Mouse (Mus musculus): ENCODE results near the gene Setdb2. TPM values are rescaled to one million over a fixed set of nuclear protein-coding genes. Genes with fewer than 3 reads are reported as not detected.
"Not testable (repeated sequence)": the region's sequence is repeated elsewhere in the genome, so short reads cannot be mapped to it uniquely, and the experiment has no call there.

Setdb2 gene
- total and polyA plus RNA-seq, 3 experiments, result 6.8 to 53.7 (median 31.5) TPM

DNA sequence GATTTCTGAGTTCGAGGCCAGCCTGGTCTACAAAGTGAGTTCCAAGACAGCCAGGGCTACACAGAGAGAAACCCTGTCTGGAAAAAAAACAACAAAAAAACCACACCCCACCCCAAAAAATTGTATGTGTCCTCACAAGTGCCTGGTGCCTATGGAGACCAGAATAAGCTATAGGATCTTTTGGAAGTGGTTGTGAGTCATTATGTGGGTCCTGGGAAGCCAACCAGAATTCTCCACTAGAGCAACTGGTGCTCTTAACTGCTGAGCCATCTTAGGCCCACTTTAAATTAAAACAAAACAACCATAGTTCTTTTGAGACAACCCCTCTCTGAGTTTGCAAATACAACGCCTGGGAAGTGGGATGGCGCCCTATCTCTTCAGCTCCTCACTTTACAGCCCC is 45.4 kb downstream of the Setdb2 start, which contains the start of gene Phf11c:
TSS of gene Phf11c (minus strand) at position 101 of the 400 bp plus-strand sequence.
- DNase-seq (ENCODE audit: low spot score) (no peak), ATAC-seq (ENCODE audit: extremely low read depth, insufficient number of reproducible peaks, low FRiP score, poor library complexity, severe bottlenecking) (no peak)
- H3K4me1 ChIP-seq (ENCODE audit: insufficient read depth, low read depth, low read length), result no peaks in the 10 kb centered on the region; the same call in 1 of the 2 replicates
- TF ChIP-seq CTCF (IDR thresholded peaks at IDR 0.05; ENCODE audit: low read depth, low read length) (no peak), POLR2AphosphoS5 (IDR thresholded peaks at IDR 0.05; ENCODE audit: insufficient replicate concordance, low read depth, low read length) (no peak), GATA1 (IDR thresholded peaks at IDR 0.05; ENCODE audit: borderline replicate concordance, low read length) (no peak), TAL1 (conservative IDR thresholded peaks at IDR 0.05; ENCODE audit: low read depth, low read length) (no peak), GATA2 (IDR thresholded peaks at IDR 0.05; ENCODE audit: borderline replicate concordance, low read depth, low read length) (no peak)
- no peaks in the 10 kb centered on the region for H3K9me3 ChIP-seq (replicated peaks)
- no peaks in the 10 kb centered on the region for H3K27me3 ChIP-seq (ENCODE audit: insufficient read depth, low read length)
- peaks cover 26% of the 10 kb centered on the region for H3K36me3 ChIP-seq (replicated peaks)
- no peak within 1 kb of the TSS for H3K4me3 ChIP-seq (ENCODE audit: low read depth, low read length)

- not testable (repeated sequence) for H3K36me3 ChIP-seq (replicated peaks); H3K27me3 ChIP-seq (ENCODE audit: insufficient read depth, low read length); H3K9me3 ChIP-seq (replicated peaks); H3K4me3 ChIP-seq (ENCODE audit: low read depth, low read length); H3K4me1 ChIP-seq (ENCODE audit: insufficient read depth, low read depth, low read length); ATAC-seq (ENCODE audit: extremely low read depth, insufficient number of reproducible peaks, low FRiP score, poor library complexity, severe bottlenecking); DNase-seq (ENCODE audit: low spot score)
Measured at GRCm38 (mm10) chr14:59390181-59390580, 50.5 kb downstream of the Setdb2 start.

DNA sequence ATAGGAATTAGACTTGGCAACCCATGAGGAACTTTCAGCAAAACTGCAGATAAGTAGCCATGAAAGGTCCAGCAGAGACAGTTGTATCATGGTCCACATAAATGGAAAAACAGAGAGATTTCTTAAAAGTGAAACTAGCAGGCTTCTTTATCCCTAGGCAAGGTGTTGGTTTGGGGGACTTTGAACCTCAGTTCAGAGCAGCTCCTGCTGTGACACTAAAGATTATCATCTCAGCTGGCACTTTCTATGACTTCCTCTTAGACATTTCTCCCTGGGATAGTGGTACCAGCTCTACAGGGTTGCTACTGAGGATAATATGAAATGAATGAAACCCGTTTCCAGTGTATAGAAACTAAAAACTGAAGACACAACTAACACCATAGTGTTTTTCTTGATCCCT is 51.2 kb downstream of the Setdb2 start:
- DNase-seq (ENCODE audit: low spot score) (no peak), ATAC-seq (ENCODE audit: extremely low read depth, insufficient number of reproducible peaks, low FRiP score, poor library complexity, severe bottlenecking) (no peak)
- Histone ChIP-seq H3K4me3 (ENCODE audit: low read depth, low read length) (no peak overlapping the region), H3K27me3 (ENCODE audit: insufficient read depth, low read length) (no peaks in the 10 kb centered on the region), H3K36me3 (replicated peaks) (peaks cover 2% of the 10 kb centered on the region), H3K4me1 (ENCODE audit: insufficient read depth, low read depth, low read length) (no peaks in the 10 kb centered on the region), H3K9me3 (replicated peaks) (no peaks in the 10 kb centered on the region)
- TF ChIP-seq CTCF (IDR thresholded peaks at IDR 0.05; ENCODE audit: low read depth, low read length) (no peak), POLR2AphosphoS5 (IDR thresholded peaks at IDR 0.05; ENCODE audit: insufficient replicate concordance, low read depth, low read length) (no peak), GATA2 (IDR thresholded peaks at IDR 0.05; ENCODE audit: borderline replicate concordance, low read depth, low read length) (no peak), GATA1 (IDR thresholded peaks at IDR 0.05; ENCODE audit: borderline replicate concordance, low read length) (no peak), TAL1 (conservative IDR thresholded peaks at IDR 0.05; ENCODE audit: low read depth, low read length) (no peak)

GRCm38 (mm10) chr14:59370348-59371068 is 70.2 kb downstream of the Setdb2 start:
- Histone ChIP-seq H3K9me3 (replicated peaks) (no peaks in the 10 kb centered on the region), H3K27me3 (ENCODE audit: insufficient read depth, low read length) (no peaks in the 10 kb centered on the region; the same call in 1 of the 2 replicates), H3K4me3 (ENCODE audit: low read depth, low read length) (no peak overlapping the region), H3K4me1 (ENCODE audit: insufficient read depth, low read depth, low read length) (no peaks in the 10 kb centered on the region), H3K36me3 (replicated peaks) (no peaks in the 10 kb centered on the region)
- DNase-seq (ENCODE audit: low spot score), result no peak
- no peak for ATAC-seq (ENCODE audit: extremely low read depth, insufficient number of reproducible peaks, low FRiP score, poor library complexity, severe bottlenecking)
- no peak for TF ChIP-seq POLR2AphosphoS5 (IDR thresholded peaks at IDR 0.05; ENCODE audit: insufficient replicate concordance, low read depth, low read length)
- no peak for TF ChIP-seq CTCF (IDR thresholded peaks at IDR 0.05; ENCODE audit: low read depth, low read length)
- TF ChIP-seq TAL1 (conservative IDR thresholded peaks at IDR 0.05; ENCODE audit: low read depth, low read length), result no peak
- TF ChIP-seq GATA2 (IDR thresholded peaks at IDR 0.05; ENCODE audit: borderline replicate concordance, low read depth, low read length), result no peak
- TF ChIP-seq GATA1 (IDR thresholded peaks at IDR 0.05; ENCODE audit: borderline replicate concordance, low read length), result no peak

DNA sequence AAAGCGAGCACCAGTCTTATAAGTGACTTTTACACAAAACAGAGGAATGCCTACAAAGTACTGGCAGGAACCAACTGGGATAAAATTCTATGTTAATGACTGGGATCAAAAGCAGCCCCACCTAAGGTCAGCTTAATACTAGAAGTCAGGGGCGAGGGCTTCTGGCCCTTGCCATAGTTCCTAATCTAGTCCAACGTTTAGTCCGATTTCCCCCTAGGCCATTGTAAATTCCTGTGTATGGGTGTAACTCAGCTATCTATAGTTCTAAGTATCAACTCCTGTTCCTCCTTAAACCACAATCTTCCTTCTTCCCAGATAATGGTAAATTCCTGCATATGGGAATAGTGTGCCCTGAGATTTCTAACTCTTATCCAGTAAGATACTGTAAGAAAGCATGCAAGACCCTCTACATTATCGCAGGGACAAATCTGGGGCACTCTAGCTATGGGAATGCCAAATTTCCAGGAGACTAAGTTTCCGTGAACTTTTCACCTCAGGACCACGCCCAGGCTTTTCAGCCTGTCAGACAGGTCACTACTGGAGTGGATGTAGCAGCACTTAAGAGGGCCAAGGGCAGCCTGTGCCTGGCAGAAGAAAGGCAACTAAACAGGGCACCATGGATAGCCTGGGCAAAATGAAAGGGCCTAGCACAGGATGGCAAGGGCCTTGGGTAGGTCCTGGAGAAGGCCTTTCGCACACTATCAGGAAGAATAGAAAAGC is 74.1 kb downstream of the Setdb2 start:
- no peak overlapping the region for H3K4me3 ChIP-seq (ENCODE audit: low read depth, low read length)
- ATAC-seq (ENCODE audit: extremely low read depth, insufficient number of reproducible peaks, low FRiP score, poor library complexity, severe bottlenecking), result no peak
- TF ChIP-seq GATA1 (IDR thresholded peaks at IDR 0.05; ENCODE audit: borderline replicate concordance, low read length) (no peak), TAL1 (conservative IDR thresholded peaks at IDR 0.05; ENCODE audit: low read depth, low read length) (no peak), GATA2 (IDR thresholded peaks at IDR 0.05; ENCODE audit: borderline replicate concordance, low read depth, low read length) (no peak), POLR2AphosphoS5 (IDR thresholded peaks at IDR 0.05; ENCODE audit: insufficient replicate concordance, low read depth, low read length) (no peak), CTCF (IDR thresholded peaks at IDR 0.05; ENCODE audit: low read depth, low read length) (no peak)
- H3K27me3 ChIP-seq (ENCODE audit: insufficient read depth, low read length), result no peaks in the 10 kb centered on the region; the same call in 1 of the 2 replicates
- H3K4me1 ChIP-seq (ENCODE audit: insufficient read depth, low read depth, low read length), result peaks cover 2% of the 10 kb centered on the region; the same call in 1 of the 2 replicates
- H3K9me3 ChIP-seq (replicated peaks), result no peaks in the 10 kb centered on the region
- H3K36me3 ChIP-seq (replicated peaks), result no peaks in the 10 kb centered on the region
- DNase-seq (ENCODE audit: low spot score), result no peak

DNA sequence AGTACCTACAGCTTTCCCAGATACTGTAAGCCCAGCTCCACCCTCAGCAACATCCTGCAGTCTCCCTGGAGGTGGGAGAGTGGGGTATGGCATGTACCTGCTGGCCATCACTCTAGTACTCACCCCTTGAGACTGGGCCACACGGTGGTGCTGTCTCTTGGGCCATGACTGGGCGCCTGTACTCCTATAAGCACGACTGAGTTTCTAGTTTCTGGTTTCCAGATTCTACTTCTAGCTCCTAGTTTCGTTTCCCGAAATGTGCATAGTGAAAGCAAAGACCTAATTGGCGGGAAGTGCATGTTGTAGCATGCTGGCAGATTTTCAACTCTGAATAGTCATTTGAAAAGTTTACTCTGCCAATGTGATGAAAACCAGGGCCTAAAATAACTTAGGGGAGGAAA is 75.4 kb downstream of the Setdb2 start, which contains the start of gene Phf11d:
TSS of gene Phf11d (minus strand) at position 227 of the 401 bp plus-strand sequence.
- DNase-seq (ENCODE audit: low spot score), result no peak
- no peak within 1 kb of the TSS for H3K4me3 ChIP-seq (ENCODE audit: low read depth, low read length)
- TF ChIP-seq POLR2AphosphoS5 (IDR thresholded peaks at IDR 0.05; ENCODE audit: insufficient replicate concordance, low read depth, low read length) (no peak), GATA1 (IDR thresholded peaks at IDR 0.05; ENCODE audit: borderline replicate concordance, low read length) (no peak), TAL1 (conservative IDR thresholded peaks at IDR 0.05; ENCODE audit: low read depth, low read length) (no peak), GATA2 (IDR thresholded peaks at IDR 0.05; ENCODE audit: borderline replicate concordance, low read depth, low read length) (no peak), CTCF (IDR thresholded peaks at IDR 0.05; ENCODE audit: low read depth, low read length) (no peak)
- no peaks in the 10 kb centered on the region for H3K9me3 ChIP-seq (replicated peaks)
- peaks cover 2% of the 10 kb centered on the region; the same call in 1 of the 2 replicates for H3K4me1 ChIP-seq (ENCODE audit: insufficient read depth, low read depth, low read length)
- ATAC-seq (ENCODE audit: extremely low read depth, insufficient number of reproducible peaks, low FRiP score, poor library complexity, severe bottlenecking), result no peak; the same call in 1 of the 2 replicates
- no peaks in the 10 kb centered on the region for H3K27me3 ChIP-seq (ENCODE audit: insufficient read depth, low read length)
- no peaks in the 10 kb centered on the region for H3K36me3 ChIP-seq (replicated peaks)

Other genes with a start within 250 kb of the Setdb2 start
- gene Rcbtb1, start 239.7 kb downstream of the Setdb2 start, total RNA-seq (2014; fragmentation: Nextera tagmentation), result 7.0 and 9.4 TPM in 2 replicates
- 10.6 and 12.0 TPM in 2 replicates for gene Rcbtb1, start 239.7 kb downstream of the Setdb2 start, total RNA-seq (2017)
- 1.3 and 1.8 TPM in 2 replicates for gene Rcbtb1, start 239.7 kb downstream of the Setdb2 start, polyA plus RNA-seq (2012)
- not detected in 2 replicates for gene Gm6904, start 180.7 kb downstream of the Setdb2 start, total RNA-seq (2014; fragmentation: Nextera tagmentation)
- not detected in 2 replicates for gene Gm6904, start 180.7 kb downstream of the Setdb2 start, total RNA-seq (2017)
- gene Gm6904, start 180.7 kb downstream of the Setdb2 start, polyA plus RNA-seq (2012), result not detected in 2 replicates
- gene Phf11a, start 143.4 kb downstream of the Setdb2 start, total RNA-seq (2014; fragmentation: Nextera tagmentation), result not detected in 2 replicates
- not detected in 2 replicates for gene Phf11a, start 143.4 kb downstream of the Setdb2 start, total RNA-seq (2017)
- not detected in 2 replicates for gene Phf11a, start 143.4 kb downstream of the Setdb2 start, polyA plus RNA-seq (2012)
- gene Phf11b, start 99.5 kb downstream of the Setdb2 start, total RNA-seq (2014; fragmentation: Nextera tagmentation), result not detected in 2 replicates
- 0.17 TPM in 1 of 2 replicates, not detected in the other for gene Phf11b, start 99.5 kb downstream of the Setdb2 start, total RNA-seq (2017)
- gene Phf11b, start 99.5 kb downstream of the Setdb2 start, polyA plus RNA-seq (2012), result not detected in 2 replicates
- gene Phf11d, start 75.4 kb downstream of the Setdb2 start, total RNA-seq (2014; fragmentation: Nextera tagmentation), result 0.83 TPM in 1 of 2 replicates, not detected in the other
- 0.12 and 0.22 TPM in 2 replicates for gene Phf11d, start 75.4 kb downstream of the Setdb2 start, total RNA-seq (2017)
- gene Phf11d, start 75.4 kb downstream of the Setdb2 start, polyA plus RNA-seq (2012), result not detected in 2 replicates
- gene Phf11c, start 45.5 kb downstream of the Setdb2 start, total RNA-seq (2014; fragmentation: Nextera tagmentation), result 5.1 and 5.8 TPM in 2 replicates
- gene Phf11c, start 45.5 kb downstream of the Setdb2 start, total RNA-seq (2017), result 1.4 and 1.7 TPM in 2 replicates
- 0.02 and 0.03 TPM in 2 replicates for gene Phf11c, start 45.5 kb downstream of the Setdb2 start, polyA plus RNA-seq (2012)
- gene Cab39l, start 88 bp upstream of the Setdb2 start, total RNA-seq (2014; fragmentation: Nextera tagmentation), result 100 and 118 TPM in 2 replicates
- gene Cab39l, start 88 bp upstream of the Setdb2 start, total RNA-seq (2017), result 49.5 and 52.0 TPM in 2 replicates
- gene Cab39l, start 88 bp upstream of the Setdb2 start, polyA plus RNA-seq (2012), result 2.2 and 2.3 TPM in 2 replicates
- gene Cdadc1, start 157.1 kb upstream of the Setdb2 start, total RNA-seq (2014; fragmentation: Nextera tagmentation), result 24.3 and 26.2 TPM in 2 replicates
- 9.0 and 15.3 TPM in 2 replicates for gene Cdadc1, start 157.1 kb upstream of the Setdb2 start, total RNA-seq (2017)
- 17.7 and 19.0 TPM in 2 replicates for gene Cdadc1, start 157.1 kb upstream of the Setdb2 start, polyA plus RNA-seq (2012)
- not detected in 2 replicates for gene Shisa2, start 184.4 kb upstream of the Setdb2 start, total RNA-seq (2014; fragmentation: Nextera tagmentation)
- 0.06 and 0.22 TPM in 2 replicates for gene Shisa2, start 184.4 kb upstream of the Setdb2 start, total RNA-seq (2017)
- 0.03 TPM in 1 of 2 replicates, not detected in the other for gene Shisa2, start 184.4 kb upstream of the Setdb2 start, polyA plus RNA-seq (2012)

Measured in G1E (cell line).